Mouse (Mus musculus) heart, embryonic 16.5 days (tissue): ENCODE results near the gene Gabarap. TPM values are rescaled to one million over a fixed set of nuclear protein-coding genes. Genes with fewer than 3 reads are reported as not detected.

Experiments
- ATAC-seq: fragments of 200-750 bp; cut with Nextera tagmentation; replicated peaks from 2 replicates; pipeline ENCODE4 v1.8.0; 2017; ENCODE audit warnings: moderate number of reproducible peaks; ENCODE audit not compliant: insufficient read depth, low FRiP score; ENCODE audit errors: extremely low read depth
- H3K27ac ChIP-seq: fragments of 300-500 bp; sonication (generic); 2 replicates; pipeline ENCODE4 v1.5.1; 2014; ENCODE audit warnings: mild to moderate bottlenecking, low read length, control low read depth, moderate library complexity
- H3K27me3 ChIP-seq: fragments of 300-500 bp; sonication (generic); 2 replicates; pipeline ENCODE4 v1.6.1; 2014; ENCODE audit warnings: low read length, mixed read lengths; ENCODE audit not compliant: control insufficient read depth, insufficient read depth
- H3K36me3 ChIP-seq: fragments of 300-500 bp; sonication (generic); 2 replicates; pipeline ENCODE4 v1.6.1; 2014; ENCODE audit not compliant: control insufficient read depth, insufficient read depth
- H3K4me1 ChIP-seq: fragments of 300-500 bp; sonication (generic); 2 replicates; pipeline ENCODE4 v1.6.1; 2014; ENCODE audit warnings: low read length, mixed read lengths; ENCODE audit not compliant: control insufficient read depth, insufficient read depth
- H3K4me2 ChIP-seq: fragments of 300-500 bp; sonication (generic); 2 replicates; pipeline ENCODE4 v1.6.1; 2014; ENCODE audit warnings: low read depth, mild to moderate bottlenecking, control low read depth, low read length
- H3K4me3 ChIP-seq: fragments of 300-500 bp; sonication (generic); 2 replicates; pipeline ENCODE4 v1.5.1; 2014; ENCODE audit warnings: mild to moderate bottlenecking, control low read depth, low read length
- H3K9ac ChIP-seq: fragments of 300-500 bp; sonication (generic); 2 replicates; pipeline ENCODE4 v1.6.1; 2014; ENCODE audit warnings: low read length, control low read depth
- H3K9me3 ChIP-seq: fragments of 300-500 bp; sonication (generic); replicated peaks from 2 replicates; pipeline ENCODE4 v1.6.1; 2016; ENCODE audit warnings: low read length; ENCODE audit not compliant: control insufficient read depth
- WGBS: fragments of 180-500 bp; shearing (Covaris S2); extraction: QIAGEN DNeasy Blood & Tissue Kit; methylation state at CpG from one replicate; pipeline ENCODE4 v1.1.7; 2014; 5-methylcytosine and 5-hydroxymethylcytosine counted together
- polyA plus RNA-seq: library from polyadenylated mRNA; unstranded; fragments of >200 nt; fragmentation: Nextera tagmentation; extraction: Ambion mirVana; gene quantifications from 2 replicates; pipeline ENCODE4 v1.2.1, GENCODE M21; 2015

Gene Gabarap
- polyA plus RNA-seq, 1 experiment from 2014 or later, result 428 TPM

- Histone ChIP-seq H3K27ac (no peak overlapping the region), H3K9ac (peak overlapping the region; percentile 72), H3K9me3 (no peaks in the 10 kb centered on the region), H3K4me1 (peaks cover 18% of the 10 kb centered on the region), H3K4me3 (peak overlapping the region; percentile 54), H3K27me3 (peaks cover 47% of the 10 kb centered on the region), H3K4me2 (peak overlapping the region; percentile 90), H3K36me3 (peaks cover 22% of the 10 kb centered on the region)
- 38% methylated on average over 17 of the region's 17 CpGs for WGBS
- ATAC-seq, result no peak
Measured at GRCm38 (mm10) chr11:69966860-69967517, 24.0 kb upstream of the Gabarap start.

GRCm38 (mm10) chr11:69968793-69969192 is 22.1 kb upstream of the Gabarap start:
- peaks cover 28% of the 10 kb centered on the region for H3K36me3 ChIP-seq
- H3K4me1 ChIP-seq, result peaks cover 18% of the 10 kb centered on the region
- 75% methylated on average over 4 of the region's 4 CpGs for WGBS
- H3K4me3 ChIP-seq, result no peak overlapping the region
- no peak overlapping the region for H3K4me2 ChIP-seq
- H3K27ac ChIP-seq, result no peak overlapping the region
- no peak overlapping the region for H3K9ac ChIP-seq
- no peaks in the 10 kb centered on the region for H3K9me3 ChIP-seq
- no peak for ATAC-seq
- peaks cover 34% of the 10 kb centered on the region for H3K27me3 ChIP-seq

DNA sequence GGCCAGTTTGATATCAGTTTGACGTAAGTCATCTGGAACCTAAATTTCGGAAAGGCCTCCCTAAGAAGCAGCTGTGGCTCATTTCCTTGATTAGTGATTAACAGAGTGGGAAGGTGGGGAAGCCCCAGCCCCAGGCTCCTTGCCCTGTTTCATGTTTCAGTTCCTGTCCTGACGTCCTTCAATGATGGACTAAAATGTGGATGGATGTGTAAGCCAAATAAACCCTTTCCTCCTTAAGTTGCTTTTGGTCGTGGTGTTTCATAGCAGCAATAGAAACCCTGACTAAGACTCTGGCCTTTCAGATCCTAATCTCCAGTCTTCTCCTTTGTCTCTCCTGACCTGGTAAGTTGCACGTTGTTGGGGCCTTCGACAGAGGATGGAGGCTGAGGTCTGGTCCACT is 20.7 kb upstream of the Gabarap start:
- no peaks in the 10 kb centered on the region for H3K9me3 ChIP-seq
- H3K27me3 ChIP-seq, result peaks cover 21% of the 10 kb centered on the region
- no peak overlapping the region for H3K27ac ChIP-seq
- ATAC-seq, result no peak
- H3K9ac ChIP-seq, result no peak overlapping the region
- H3K4me3 ChIP-seq, result no peak overlapping the region
- no peak overlapping the region for H3K4me2 ChIP-seq
- 84% methylated on average over 6 of the region's 6 CpGs for WGBS
- H3K36me3 ChIP-seq, result peaks cover 38% of the 10 kb centered on the region
- peaks cover 18% of the 10 kb centered on the region for H3K4me1 ChIP-seq

GRCm38 (mm10) chr11:69970775-69971174 is 20.2 kb upstream of the Gabarap start:
- Histone ChIP-seq H3K9ac (no peak overlapping the region), H3K4me3 (no peak overlapping the region), H3K4me1 (peaks cover 12% of the 10 kb centered on the region)

GRCm38 (mm10) chr11:69974907-69975306 is 16.0 kb upstream of the Gabarap start:
- no peak for ATAC-seq
- WGBS, result 90% methylated on average over 2 of the region's 2 CpGs
- no peak overlapping the region for H3K4me3 ChIP-seq
- peaks cover 7% of the 10 kb centered on the region for H3K4me1 ChIP-seq
- H3K27me3 ChIP-seq, result no peaks in the 10 kb centered on the region
- no peak overlapping the region for H3K9ac ChIP-seq
- H3K9me3 ChIP-seq, result no peaks in the 10 kb centered on the region
- no peak overlapping the region for H3K27ac ChIP-seq
- no peak overlapping the region for H3K4me2 ChIP-seq
- peaks cover 33% of the 10 kb centered on the region for H3K36me3 ChIP-seq

More at GRCm38 (mm10) chr11:69970775-69971174, 20.2 kb upstream of the Gabarap start:
- Histone ChIP-seq H3K27me3 (peaks cover 17% of the 10 kb centered on the region), H3K27ac (no peak overlapping the region), H3K4me2 (no peak overlapping the region), H3K9me3 (no peaks in the 10 kb centered on the region), H3K36me3 (peaks cover 38% of the 10 kb centered on the region)
- 84% methylated on average over 3 of the region's 3 CpGs for WGBS
- no peak for ATAC-seq

DNA sequence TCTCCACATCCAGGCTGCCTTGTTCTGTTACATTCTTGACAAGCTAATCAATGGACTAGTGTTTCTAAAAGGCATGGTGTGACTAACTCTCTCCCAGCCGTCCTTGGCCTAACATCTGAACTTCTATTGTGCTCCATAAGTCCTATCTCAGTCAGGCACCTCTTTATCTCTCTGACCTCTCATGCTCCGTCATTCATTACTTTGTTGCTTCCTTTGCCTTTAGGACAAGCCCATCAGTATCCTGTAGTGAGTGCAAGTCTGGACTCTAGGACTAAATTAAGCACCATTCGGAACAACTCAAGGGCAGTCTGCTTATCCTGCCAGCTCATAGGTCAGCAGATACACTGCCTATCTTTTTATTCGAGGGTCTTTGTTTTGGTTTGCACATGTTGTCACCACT is 14.7 kb upstream of the Gabarap start:
- ATAC-seq, result no peak
- WGBS, result 56% methylated on average over 4 of the region's 4 CpGs
- H3K27me3 ChIP-seq, result no peaks in the 10 kb centered on the region
- no peak overlapping the region for H3K9ac ChIP-seq
- peaks cover 7% of the 10 kb centered on the region for H3K4me1 ChIP-seq
- H3K9me3 ChIP-seq, result no peaks in the 10 kb centered on the region
- no peak overlapping the region for H3K27ac ChIP-seq
- peaks cover 26% of the 10 kb centered on the region for H3K36me3 ChIP-seq
- H3K4me3 ChIP-seq, result no peak overlapping the region
- no peak overlapping the region for H3K4me2 ChIP-seq

DNA sequence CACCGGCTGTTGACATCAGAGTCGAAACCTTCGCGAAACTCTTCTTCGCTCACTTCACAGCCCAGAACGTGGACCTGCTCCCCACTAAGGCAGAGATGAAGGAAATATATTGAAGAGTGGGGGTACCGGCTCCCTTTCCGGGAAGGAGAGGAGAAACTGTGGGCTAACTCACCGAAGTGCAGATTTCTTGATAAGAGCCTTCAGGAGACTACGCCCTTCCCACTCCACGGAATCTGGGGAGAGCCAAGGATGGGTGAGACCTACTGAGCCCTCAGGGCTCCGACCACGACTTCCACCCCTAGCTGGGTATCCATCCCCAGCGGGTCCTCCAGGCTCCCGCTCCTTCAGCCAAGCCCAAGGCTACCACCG is 11.1 kb upstream of the Gabarap start:
- Histone ChIP-seq H3K4me1 (peaks cover 28% of the 10 kb centered on the region), H3K27me3 (no peaks in the 10 kb centered on the region), H3K4me2 (peak overlapping the region; percentile 89), H3K9ac (peak overlapping the region; percentile 75), H3K9me3 (no peaks in the 10 kb centered on the region), H3K36me3 (peaks cover 21% of the 10 kb centered on the region), H3K27ac (peak overlapping the region; percentile 100), H3K4me3 (peak overlapping the region; percentile 98)
- ATAC-seq, result no peak
- WGBS, result 1% methylated on average over 16 of the region's 16 CpGs

GRCm38 (mm10) chr11:69980196-69981140 is 10.5 kb upstream of the Gabarap start:
- Histone ChIP-seq H3K9ac (peak overlapping the region; percentile 95), H3K4me2 (peak overlapping the region; percentile 89), H3K4me1 (peaks cover 28% of the 10 kb centered on the region), H3K36me3 (peaks cover 24% of the 10 kb centered on the region), H3K9me3 (no peaks in the 10 kb centered on the region), H3K4me3 (peak overlapping the region; percentile 98), H3K27me3 (no peaks in the 10 kb centered on the region), H3K27ac (peak overlapping the region; percentile 100)
- ATAC-seq, result peak; percentile 95
- under 1% methylated on average over 41 of the region's 60 CpGs for WGBS
